Mouse (Mus musculus) limb, embryonic 11.5 days (tissue): Measurements from ENCODE around the gene Rnaseh2b. TPM values are rescaled to one million over a fixed set of nuclear protein-coding genes. Genes with fewer than 3 reads are reported as not detected.

ENCODE experiments used
- ATAC-seq: fragments of 200-750 bp; cut with Nextera tagmentation; 2 replicates; pipeline ENCODE4 v1.8.0; 2017; ENCODE audit warnings: low read depth; ENCODE audit not compliant: insufficient number of reproducible peaks, low FRiP score, low TSS enrichment
- DNase-seq: peaks from one replicate; pipeline ENCODE4 v3.0.0-alpha.2; 2015; ENCODE audit warnings: low spot score
- H3K27ac ChIP-seq: fragments of 300-500 bp; sonication (generic); replicated peaks from 2 replicates; pipeline ENCODE4 v1.5.1; 2014; ENCODE audit warnings: low read depth, mild to moderate bottlenecking, low read length
- H3K27me3 ChIP-seq: fragments of 300-500 bp; sonication (generic); 2 replicates; pipeline ENCODE4 v1.6.1; 2014; ENCODE audit warnings: mild to moderate bottlenecking, low read length, mixed read lengths; ENCODE audit not compliant: control insufficient read depth, insufficient read depth
- H3K36me3 ChIP-seq: fragments of 300-500 bp; sonication (generic); 2 replicates; pipeline ENCODE4 v1.6.1; 2014; ENCODE audit warnings: mild to moderate bottlenecking, low read length, moderate library complexity, mixed read lengths; ENCODE audit not compliant: control insufficient read depth, insufficient read depth
- H3K4me1 ChIP-seq: fragments of 300-500 bp; sonication (generic); 2 replicates; pipeline ENCODE4 v1.6.1; 2014; ENCODE audit warnings: low read length, mixed read lengths; ENCODE audit not compliant: control insufficient read depth, insufficient read depth
- H3K4me2 ChIP-seq: fragments of 300-500 bp; sonication (generic); 2 replicates; pipeline ENCODE4 v1.6.1; 2014; ENCODE audit warnings: low read depth, mild to moderate bottlenecking, moderate library complexity; ENCODE audit not compliant: severe bottlenecking
- H3K4me3 ChIP-seq: fragments of 300-500 bp; sonication (generic); 2 replicates; pipeline ENCODE4 v1.5.1; 2014; ENCODE audit warnings: low read depth, low read length
- H3K9ac ChIP-seq: fragments of 300-500 bp; sonication (generic); 2 replicates; pipeline ENCODE4 v1.6.1; 2014; ENCODE audit warnings: mild to moderate bottlenecking, low read length
- H3K9me3 ChIP-seq: fragments of 300-500 bp; sonication (generic); 2 replicates; pipeline ENCODE4 v1.6.1; 2016; ENCODE audit warnings: low read length; ENCODE audit not compliant: control insufficient read depth
- WGBS: fragments of 180-500 bp; shearing (Covaris S2); extraction: QIAGEN DNeasy Blood & Tissue Kit; methylation state at CpG from one replicate; pipeline ENCODE4 v1.1.7; 2014; 5-methylcytosine and 5-hydroxymethylcytosine counted together
- polyA plus RNA-seq: library from polyadenylated mRNA; unstranded; fragments of >200 nt; fragmentation: Nextera tagmentation; extraction: Ambion mirVana; gene quantifications from 2 replicates; pipeline ENCODE4 v1.2.1, GENCODE M21; 2014

Rnaseh2b gene
- polyA plus RNA-seq, 1 experiment from 2014 or later: 61.1 TPM

DNA sequence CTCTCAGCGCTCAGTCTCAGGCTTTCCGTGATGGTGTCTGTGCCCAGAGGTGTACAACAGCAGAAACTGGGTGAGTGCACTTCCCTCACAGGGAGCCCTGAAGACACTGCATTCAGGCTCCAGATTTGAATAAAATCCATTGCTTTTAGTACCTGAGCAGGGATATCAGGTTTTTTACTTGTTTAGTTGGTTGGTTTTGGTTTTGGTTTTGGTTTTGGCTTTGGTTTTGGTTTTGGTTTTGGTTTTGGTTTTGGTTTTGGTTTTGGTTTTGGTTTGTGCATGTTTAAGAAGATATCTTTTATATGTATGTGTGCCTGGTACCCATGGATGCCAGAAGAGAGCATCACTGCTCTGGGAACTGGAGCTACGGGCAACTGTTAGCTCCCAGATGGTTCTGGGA lies 58.5 kb downstream of the Rnaseh2b start:
- H3K27me3 ChIP-seq: no peaks in the 10 kb centered on the region
- H3K4me2 ChIP-seq: no peak overlapping the region
- H3K4me1 ChIP-seq: no peaks in the 10 kb centered on the region
- no peak overlapping the region for H3K4me3 ChIP-seq
- H3K27ac ChIP-seq: no peak overlapping the region
- H3K9ac ChIP-seq: no peak overlapping the region
- H3K9me3 ChIP-seq: no peaks in the 10 kb centered on the region
- DNase-seq: no peak
- 88% methylated on average over 3 of the region's 3 CpGs for WGBS
- no peak for ATAC-seq
- no peaks in the 10 kb centered on the region for H3K36me3 ChIP-seq

GRCm38 (mm10) chr14:62353372-62353771 lies 61.0 kb downstream of the Rnaseh2b start:
- no peak overlapping the region for H3K4me3 ChIP-seq
- H3K27ac ChIP-seq: no peak overlapping the region
- DNase-seq: no peak
- H3K27me3 ChIP-seq: no peaks in the 10 kb centered on the region
- no peak for ATAC-seq
- 86% methylated on average over 9 of the region's 9 CpGs for WGBS
- H3K36me3 ChIP-seq: no peaks in the 10 kb centered on the region
- no peak overlapping the region for H3K4me2 ChIP-seq
- no peaks in the 10 kb centered on the region for H3K9me3 ChIP-seq
- H3K4me1 ChIP-seq: no peaks in the 10 kb centered on the region
- no peak overlapping the region for H3K9ac ChIP-seq

DNA sequence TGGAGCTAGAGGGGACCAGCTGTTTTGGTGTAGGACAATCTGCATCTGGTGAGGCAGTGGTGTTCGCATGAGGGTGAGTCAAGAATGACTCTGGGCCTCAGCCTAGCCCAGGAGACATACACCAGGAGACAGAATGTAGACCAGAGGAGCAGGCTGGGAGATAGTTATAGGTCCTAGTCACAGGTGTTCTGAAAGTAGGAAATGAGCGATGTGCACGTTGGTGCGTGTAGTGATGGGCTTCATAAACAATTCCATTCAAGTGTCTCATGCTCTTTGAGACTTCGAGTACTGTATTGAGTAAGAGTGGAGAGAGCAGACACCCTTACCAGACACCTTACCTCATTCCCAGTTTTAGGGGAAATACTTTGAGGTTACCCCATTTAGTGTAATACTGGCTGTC lies 61.4 kb downstream of the Rnaseh2b start:
- 88% methylated on average over 5 of the region's 5 CpGs for WGBS
- no peak overlapping the region for H3K9ac ChIP-seq
- no peaks in the 10 kb centered on the region for H3K9me3 ChIP-seq
- H3K27me3 ChIP-seq: no peaks in the 10 kb centered on the region
- H3K27ac ChIP-seq: no peak overlapping the region
- H3K4me1 ChIP-seq: no peaks in the 10 kb centered on the region
- H3K4me3 ChIP-seq: no peak overlapping the region
- DNase-seq (no peak), ATAC-seq (no peak)
- no peaks in the 10 kb centered on the region for H3K36me3 ChIP-seq
- no peak overlapping the region for H3K4me2 ChIP-seq

GRCm38 (mm10) chr14:62355201-62355600 lies 62.8 kb downstream of the Rnaseh2b start:
- no peak for ATAC-seq
- Histone ChIP-seq H3K4me3 (no peak overlapping the region), H3K36me3 (no peaks in the 10 kb centered on the region), H3K9me3 (no peaks in the 10 kb centered on the region), H3K27me3 (no peaks in the 10 kb centered on the region), H3K27ac (no peak overlapping the region), H3K9ac (no peak overlapping the region), H3K4me2 (no peak overlapping the region), H3K4me1 (no peaks in the 10 kb centered on the region)
- no peak for DNase-seq
- WGBS: 76% methylated on average over 7 of the region's 7 CpGs

DNA sequence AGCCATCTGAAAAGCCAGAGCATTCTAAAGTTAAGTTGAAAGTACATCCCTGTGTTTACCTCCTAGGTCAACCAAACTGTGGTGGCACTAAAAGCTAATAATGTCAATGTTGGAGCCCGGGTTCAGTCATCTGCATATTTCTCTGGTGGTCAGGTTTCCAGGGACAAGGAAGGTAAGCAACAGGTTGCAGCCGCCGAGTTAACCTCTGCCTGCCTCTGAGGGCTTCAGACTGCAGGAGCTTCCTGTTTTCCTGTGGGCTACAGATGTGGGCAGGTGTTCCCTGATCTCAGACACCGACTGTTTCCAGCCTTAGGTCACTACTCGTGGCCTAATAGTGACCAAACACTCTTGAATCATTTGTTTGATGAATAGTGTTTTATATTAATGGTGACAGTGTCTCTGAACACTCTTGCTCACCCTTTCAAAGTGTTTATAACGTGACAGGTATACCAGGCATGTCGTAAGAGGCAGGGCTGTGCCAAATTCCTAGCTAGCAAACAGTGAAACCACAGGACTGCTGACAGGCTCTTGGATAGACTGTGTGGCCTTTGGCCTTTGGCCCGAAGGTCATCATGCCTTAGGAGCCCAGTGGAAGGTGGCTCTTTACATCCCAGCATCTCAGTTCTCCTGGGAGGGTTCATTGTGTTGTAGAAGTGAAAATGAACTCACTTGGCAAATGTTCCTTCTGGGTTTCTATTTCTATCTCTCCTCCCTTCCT lies 69.0 kb downstream of the Rnaseh2b start:
- Histone ChIP-seq H3K27ac (no peak overlapping the region), H3K4me1 (no peaks in the 10 kb centered on the region), H3K4me2 (no peak overlapping the region), H3K9me3 (no peaks in the 10 kb centered on the region), H3K27me3 (no peaks in the 10 kb centered on the region), H3K36me3 (no peaks in the 10 kb centered on the region; the same call in 1 of the 2 replicates), H3K9ac (no peak overlapping the region), H3K4me3 (no peak overlapping the region)
- ATAC-seq: no peak
- 50% methylated on average over 8 of the region's 8 CpGs for WGBS
- peak; percentile 29 for DNase-seq

- Histone ChIP-seq H3K36me3 (no peaks in the 10 kb centered on the region; the same call in 1 of the 2 replicates), H3K27me3 (no peaks in the 10 kb centered on the region), H3K4me2 (no peak overlapping the region), H3K27ac (no peak overlapping the region), H3K4me1 (no peaks in the 10 kb centered on the region), H3K9ac (no peak overlapping the region), H3K4me3 (no peak overlapping the region), H3K9me3 (no peaks in the 10 kb centered on the region)
- DNase-seq (no peak), ATAC-seq (no peak)
- 96% methylated on average over 2 of the region's 2 CpGs for WGBS
These were observed 71.4 kb downstream of the Rnaseh2b start for GRCm38 (mm10) chr14:62363774-62364173.

DNA sequence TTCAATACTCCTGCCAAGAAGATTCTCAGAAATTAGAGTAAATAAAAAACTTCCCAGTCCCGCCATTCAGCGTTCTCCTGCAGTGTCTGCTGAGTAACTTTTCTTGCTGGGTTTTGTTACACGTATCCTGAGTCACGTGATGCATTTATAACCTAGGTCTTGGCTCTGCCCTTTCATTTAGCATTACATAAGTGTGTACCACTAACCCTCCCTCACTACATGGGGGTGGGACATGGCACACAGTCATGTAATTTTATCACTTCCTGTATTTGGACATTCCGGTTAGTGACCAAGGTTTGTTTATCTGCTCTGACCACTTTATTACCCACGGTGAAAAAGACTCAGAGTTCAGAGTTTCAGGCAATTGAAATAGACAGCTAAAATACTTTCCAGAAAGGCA lies 78.4 kb downstream of the Rnaseh2b start:
- Histone ChIP-seq H3K9ac (no peak overlapping the region), H3K27ac (no peak overlapping the region), H3K4me1 (no peaks in the 10 kb centered on the region), H3K27me3 (no peaks in the 10 kb centered on the region), H3K4me2 (no peak overlapping the region), H3K9me3 (no peaks in the 10 kb centered on the region), H3K4me3 (no peak overlapping the region), H3K36me3 (peaks cover 4% of the 10 kb centered on the region; the same call in 1 of the 2 replicates)
- 64% methylated on average over 6 of the region's 6 CpGs for WGBS
- ATAC-seq: no peak
- no peak for DNase-seq

- Histone ChIP-seq H3K4me2 (no peak overlapping the region), H3K9ac (no peak overlapping the region), H3K4me1 (no peaks in the 10 kb centered on the region), H3K27ac (no peak overlapping the region), H3K4me3 (no peak overlapping the region), H3K36me3 (peaks cover 3% of the 10 kb centered on the region; the same call in 1 of the 2 replicates), H3K9me3 (no peaks in the 10 kb centered on the region), H3K27me3 (no peaks in the 10 kb centered on the region)
- 84% methylated on average over 10 of the region's 10 CpGs for WGBS
- no peak for DNase-seq
- no peak for ATAC-seq
These were observed 81.6 kb downstream of the Rnaseh2b start for GRCm38 (mm10) chr14:62374001-62374400.

DNA sequence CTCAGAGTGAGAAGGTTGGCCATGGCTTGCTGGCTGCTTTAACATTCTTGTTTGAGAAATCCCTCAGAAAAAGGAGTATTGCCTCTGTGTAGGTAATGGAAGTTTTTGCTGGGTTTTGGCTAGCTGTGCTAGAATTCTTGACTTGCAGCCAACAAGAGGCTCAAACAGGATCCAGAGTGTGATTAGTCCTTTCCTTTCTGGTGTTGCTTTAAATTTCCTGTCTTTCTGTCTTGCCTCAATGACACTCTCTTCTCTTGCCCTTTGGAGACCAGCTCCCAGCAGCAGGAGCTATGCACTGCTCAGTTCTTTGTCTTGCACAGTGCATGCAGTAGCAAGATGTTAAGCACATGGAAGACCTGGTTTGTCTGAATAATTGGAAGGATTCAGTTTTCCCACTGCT lies 83.3 kb downstream of the Rnaseh2b start:
- Histone ChIP-seq H3K4me1 (no peaks in the 10 kb centered on the region), H3K9me3 (no peaks in the 10 kb centered on the region), H3K4me2 (no peak overlapping the region), H3K9ac (no peak overlapping the region), H3K27me3 (no peaks in the 10 kb centered on the region), H3K36me3 (no peaks in the 10 kb centered on the region), H3K4me3 (no peak overlapping the region), H3K27ac (no peak overlapping the region)
- ATAC-seq (no peak), DNase-seq (no peak)
